Mouse (Mus musculus): Measurements from ENCODE around the gene Sycp2l. TPM values are rescaled to one million over a fixed set of nuclear protein-coding genes. Genes with fewer than 3 reads are reported as not detected.

The Sycp2l gene
- polyA plus RNA-seq, 1 experiment, result not detected

DNA sequence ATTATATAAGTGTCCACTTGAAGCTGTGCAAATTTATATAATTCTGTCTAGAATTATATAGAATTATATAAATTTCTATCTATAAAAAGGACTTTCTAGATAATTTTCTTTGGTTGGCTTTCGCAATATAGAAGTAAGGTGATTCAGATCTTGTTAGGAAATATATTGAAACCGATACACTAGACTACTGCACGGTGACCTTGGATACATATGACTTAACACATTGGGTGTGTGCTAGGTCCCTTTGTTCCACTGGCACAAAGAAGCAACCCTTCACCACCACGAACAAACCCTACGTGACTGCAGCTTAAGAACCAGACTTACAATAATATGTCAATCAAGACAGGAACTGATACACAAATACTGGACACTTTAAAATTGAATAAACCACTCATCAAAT lies 34.2 kb upstream of the Sycp2l start:
- Histone ChIP-seq H3K4me1 (ENCODE audit: control insufficient read depth, insufficient read depth, insufficient read length, low read length) (peaks cover 3% of the 10 kb centered on the region; the same call in 1 of the 2 replicates), H3K27ac (ENCODE audit: insufficient read depth, low read depth, low read length) (no peak overlapping the region), H3K36me3 (ENCODE audit: control insufficient read depth, insufficient read depth, low read length) (no peaks in the 10 kb centered on the region), H3K27me3 (ENCODE audit: control insufficient read depth, insufficient read depth, low read length) (peaks cover 11% of the 10 kb centered on the region; the same call in 1 of the 2 replicates), H3K4me3 (ENCODE audit: low read depth, low read length) (no peak overlapping the region)
- WGBS, result 43% methylated on average over 5 of the region's 5 CpGs
- TF ChIP-seq POLR2A (IDR thresholded peaks at IDR 0.05; ENCODE audit: low read depth, low read length) (no peak), CTCF (IDR thresholded peaks at IDR 0.05; ENCODE audit: extremely low read depth, insufficient read length, insufficient replicate concordance, low read depth, low read length) (no peak)

DNA sequence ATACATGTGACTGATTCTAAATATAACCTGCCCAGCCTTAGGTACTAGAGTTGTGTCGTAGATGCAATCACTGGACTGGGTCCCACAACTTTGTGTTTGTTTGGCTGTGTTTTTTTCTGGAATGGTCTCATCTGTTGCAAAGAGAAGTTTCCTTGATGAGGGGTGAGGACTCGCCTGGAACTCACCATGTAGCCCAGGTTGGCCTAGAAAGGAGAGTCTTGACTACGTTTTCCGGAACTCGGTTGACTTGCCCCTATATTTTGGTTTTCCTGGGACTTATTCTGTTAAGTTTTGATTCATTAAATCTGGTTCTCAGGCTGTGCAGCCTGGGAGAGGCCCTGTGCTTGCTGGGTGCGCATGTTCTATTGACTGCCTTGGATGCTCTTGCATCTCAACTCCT lies 33.4 kb upstream of the Sycp2l start:
- peaks cover 11% of the 10 kb centered on the region; the same call in 1 of the 2 replicates for H3K27me3 ChIP-seq (ENCODE audit: control insufficient read depth, insufficient read depth, low read length)
- TF ChIP-seq CTCF (IDR thresholded peaks at IDR 0.05; ENCODE audit: extremely low read depth, insufficient read length, insufficient replicate concordance, low read depth, low read length), result no peak
- no peak for TF ChIP-seq POLR2A (IDR thresholded peaks at IDR 0.05; ENCODE audit: low read depth, low read length)
- H3K4me3 ChIP-seq (ENCODE audit: low read depth, low read length), result no peak overlapping the region
- no peak overlapping the region for H3K27ac ChIP-seq (ENCODE audit: insufficient read depth, low read depth, low read length)
- H3K4me1 ChIP-seq (ENCODE audit: control insufficient read depth, insufficient read depth, insufficient read length, low read length), result peaks cover 3% of the 10 kb centered on the region; the same call in 1 of the 2 replicates
- no peaks in the 10 kb centered on the region for H3K36me3 ChIP-seq (ENCODE audit: control insufficient read depth, insufficient read depth, low read length)
- 92% methylated on average over 6 of the region's 6 CpGs for WGBS

DNA sequence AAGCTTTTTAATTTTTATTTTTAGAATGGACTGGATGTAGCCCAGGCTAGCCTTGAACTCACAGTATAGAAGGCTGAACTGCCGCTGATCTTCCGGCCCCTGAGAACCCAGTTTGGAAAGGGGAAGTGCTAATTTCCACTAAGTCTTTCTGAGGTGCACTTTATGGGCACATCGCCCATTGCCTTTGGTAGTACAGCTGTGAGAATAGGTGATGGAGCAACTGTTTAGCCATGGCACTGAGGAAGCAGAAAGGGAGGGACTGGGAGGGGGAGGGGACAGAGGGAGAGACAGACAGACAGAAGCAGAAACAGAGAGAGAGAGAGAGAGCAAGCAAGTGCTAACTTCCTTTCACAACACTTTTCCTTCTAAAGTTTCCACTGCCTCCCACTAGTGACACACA lies 29.6 kb upstream of the Sycp2l start:
- Histone ChIP-seq H3K4me3 (ENCODE audit: low read depth, low read length) (no peak overlapping the region), H3K27me3 (ENCODE audit: control insufficient read depth, insufficient read depth, low read length) (no peaks in the 10 kb centered on the region), H3K27ac (ENCODE audit: insufficient read depth, low read depth, low read length) (no peak overlapping the region), H3K36me3 (ENCODE audit: control insufficient read depth, insufficient read depth, low read length) (no peaks in the 10 kb centered on the region), H3K4me1 (ENCODE audit: control insufficient read depth, insufficient read depth, insufficient read length, low read length) (peaks cover under 1% of the 10 kb centered on the region; the same call in 1 of the 2 replicates)
- WGBS, result 71% methylated on average over 3 of the region's 3 CpGs
- TF ChIP-seq POLR2A (IDR thresholded peaks at IDR 0.05; ENCODE audit: low read depth, low read length), result no peak
- no peak for TF ChIP-seq CTCF (IDR thresholded peaks at IDR 0.05; ENCODE audit: extremely low read depth, insufficient read length, insufficient replicate concordance, low read depth, low read length)

DNA sequence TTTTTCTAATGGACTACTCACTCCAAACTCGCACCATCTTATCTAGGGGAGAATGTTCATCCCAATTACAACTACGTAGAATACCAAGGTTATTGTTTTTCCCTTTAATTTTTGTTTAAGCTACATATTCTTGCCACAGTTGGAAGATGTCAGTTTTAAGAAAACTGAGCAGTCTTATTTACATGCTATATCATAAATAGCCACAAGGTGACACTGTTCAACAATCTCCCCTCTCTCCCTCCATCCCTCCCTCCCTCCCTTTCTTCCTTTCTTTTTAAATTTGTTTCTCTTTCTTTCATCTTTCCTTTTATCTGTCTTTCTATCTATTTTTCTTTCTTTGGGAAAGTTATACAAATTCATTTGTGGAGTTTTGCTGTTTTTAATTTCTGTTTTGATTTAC lies 29.0 kb upstream of the Sycp2l start:
- Histone ChIP-seq H3K4me1 (ENCODE audit: control insufficient read depth, insufficient read depth, insufficient read length, low read length) (no peaks in the 10 kb centered on the region), H3K4me3 (ENCODE audit: low read depth, low read length) (no peak overlapping the region), H3K27ac (ENCODE audit: insufficient read depth, low read depth, low read length) (no peak overlapping the region), H3K27me3 (ENCODE audit: control insufficient read depth, insufficient read depth, low read length) (peaks cover 3% of the 10 kb centered on the region; the same call in 1 of the 2 replicates), H3K36me3 (ENCODE audit: control insufficient read depth, insufficient read depth, low read length) (no peaks in the 10 kb centered on the region)
- TF ChIP-seq POLR2A (IDR thresholded peaks at IDR 0.05; ENCODE audit: low read depth, low read length) (no peak), CTCF (IDR thresholded peaks at IDR 0.05; ENCODE audit: extremely low read depth, insufficient read length, insufficient replicate concordance, low read depth, low read length) (no peak)
- WGBS, result 25% methylated on average over 2 of the region's 2 CpGs

DNA sequence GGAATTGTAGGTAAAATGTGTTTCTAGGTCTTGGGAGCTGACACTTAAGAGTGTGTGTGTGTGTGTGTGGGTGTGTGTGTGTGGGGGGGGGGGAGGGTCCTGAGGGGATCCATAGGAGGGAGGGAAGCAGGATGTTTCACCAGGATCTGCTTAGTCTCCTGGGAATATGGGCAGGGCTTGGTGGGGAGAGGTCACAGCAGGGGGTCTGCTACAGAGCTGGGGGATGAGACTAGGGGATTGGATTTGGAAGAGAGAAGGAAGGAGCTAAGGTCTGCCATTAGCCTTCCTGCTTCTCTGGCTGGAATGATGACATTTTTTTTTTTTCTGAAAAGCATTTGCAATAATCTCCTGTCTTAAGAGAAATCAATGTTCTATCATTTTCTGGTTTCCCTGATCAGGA lies 25.4 kb upstream of the Sycp2l start:
- TF ChIP-seq POLR2A (IDR thresholded peaks at IDR 0.05; ENCODE audit: low read depth, low read length) (no peak), CTCF (IDR thresholded peaks at IDR 0.05; ENCODE audit: extremely low read depth, insufficient read length, insufficient replicate concordance, low read depth, low read length) (no peak)
- no peaks in the 10 kb centered on the region for H3K36me3 ChIP-seq (ENCODE audit: control insufficient read depth, insufficient read depth, low read length)
- no peak overlapping the region for H3K4me3 ChIP-seq (ENCODE audit: low read depth, low read length)
- H3K4me1 ChIP-seq (ENCODE audit: control insufficient read depth, insufficient read depth, insufficient read length, low read length), result no peaks in the 10 kb centered on the region
- no peak overlapping the region for H3K27ac ChIP-seq (ENCODE audit: insufficient read depth, low read depth, low read length)
- peaks cover 9% of the 10 kb centered on the region for H3K27me3 ChIP-seq (ENCODE audit: control insufficient read depth, insufficient read depth, low read length)

DNA sequence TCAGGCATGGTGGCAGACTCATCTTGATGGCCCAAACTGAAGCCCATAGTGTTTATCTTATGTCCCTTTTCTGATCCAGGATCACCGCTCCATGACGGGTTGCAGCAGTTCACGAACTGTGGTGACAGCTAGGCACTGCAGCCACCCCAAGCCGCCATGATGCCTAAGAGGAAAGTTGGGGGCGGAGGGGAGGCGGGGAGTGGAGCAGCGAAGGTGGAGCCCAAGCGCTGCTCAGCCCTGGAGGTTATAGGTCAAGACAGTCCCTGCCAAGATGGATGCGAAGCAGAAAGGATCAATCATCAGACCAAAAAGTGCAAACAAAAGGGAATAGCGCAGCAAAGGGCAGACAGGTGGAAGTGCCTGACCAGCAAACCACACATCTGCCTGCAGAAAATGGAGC lies 22.8 kb upstream of the Sycp2l start:
- no peaks in the 10 kb centered on the region for H3K36me3 ChIP-seq (ENCODE audit: control insufficient read depth, insufficient read depth, low read length)
- H3K4me1 ChIP-seq (ENCODE audit: control insufficient read depth, insufficient read depth, insufficient read length, low read length), result no peaks in the 10 kb centered on the region
- WGBS, result 24% methylated on average over 10 of the region's 10 CpGs
- H3K4me3 ChIP-seq (ENCODE audit: low read depth, low read length), result no peak overlapping the region
- no peak overlapping the region for H3K27ac ChIP-seq (ENCODE audit: insufficient read depth, low read depth, low read length)
- H3K27me3 ChIP-seq (ENCODE audit: control insufficient read depth, insufficient read depth, low read length), result peaks cover 14% of the 10 kb centered on the region
- TF ChIP-seq POLR2A (IDR thresholded peaks at IDR 0.05; ENCODE audit: low read depth, low read length) (no peak), CTCF (IDR thresholded peaks at IDR 0.05; ENCODE audit: extremely low read depth, insufficient read length, insufficient replicate concordance, low read depth, low read length) (no peak)

DNA sequence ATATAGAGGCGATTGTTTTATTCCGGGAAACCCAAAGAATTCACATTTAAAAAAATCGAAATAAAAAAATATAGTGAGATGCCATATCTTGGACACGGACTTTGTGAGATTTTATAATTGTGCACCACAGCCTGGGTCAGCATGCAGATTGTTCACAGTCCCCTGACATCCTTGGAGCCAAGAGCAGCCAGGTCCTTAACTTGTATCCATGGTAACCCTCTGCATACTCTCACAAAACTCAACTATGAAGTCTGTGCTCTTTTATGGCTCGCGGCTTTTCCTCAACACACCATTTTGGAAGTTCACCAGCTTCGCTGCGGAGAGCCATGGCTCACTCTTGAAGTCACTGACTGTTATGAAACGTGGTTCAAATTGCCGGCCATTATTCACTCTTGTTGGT lies 19.9 kb upstream of the Sycp2l start:
- Histone ChIP-seq H3K4me1 (ENCODE audit: control insufficient read depth, insufficient read depth, insufficient read length, low read length) (no peaks in the 10 kb centered on the region), H3K27ac (ENCODE audit: insufficient read depth, low read depth, low read length) (no peak overlapping the region), H3K27me3 (ENCODE audit: control insufficient read depth, insufficient read depth, low read length) (peaks cover 14% of the 10 kb centered on the region), H3K4me3 (ENCODE audit: low read depth, low read length) (no peak overlapping the region), H3K36me3 (ENCODE audit: control insufficient read depth, insufficient read depth, low read length) (no peaks in the 10 kb centered on the region)
- 74% methylated on average over 10 of the region's 10 CpGs for WGBS
- TF ChIP-seq POLR2A (IDR thresholded peaks at IDR 0.05; ENCODE audit: low read depth, low read length) (no peak), CTCF (IDR thresholded peaks at IDR 0.05; ENCODE audit: extremely low read depth, insufficient read length, insufficient replicate concordance, low read depth, low read length) (no peak)

All from small intestine, adult 2 months (tissue).